Mouse (Mus musculus) cerebellum, adult 18-20 months (tissue): Measurements from ENCODE around the gene Fgf12.
A peak's percentile ranks its signal among the peaks of the same experiment; 100 is the strongest.

ENCODE experiments used
- DNase-seq, 2 experiments: peaks; one replicate each; pipeline ENCODE4 v3.0.0; 2021

Gene Fgf12

GRCm38 (mm10) chr16:28311618-28312017, 441.2 kb downstream of the Fgf12 start:
- no peak for DNase-seq

- peak in 1 of 2 experiments; percentile 21 for DNase-seq
Measured at GRCm38 (mm10) chr16:28303889-28304288, 449.0 kb downstream of the Fgf12 start.

GRCm38 (mm10) chr16:28289689-28290330, 463.1 kb downstream of the Fgf12 start:
- no peak for DNase-seq

GRCm38 (mm10) chr16:28257904-28258303, 495.0 kb downstream of the Fgf12 start:
- no peak for DNase-seq

GRCm38 (mm10) chr16:28254303-28254702, 498.6 kb downstream of the Fgf12 start:
- no peak for DNase-seq

GRCm38 (mm10) chr16:28251930-28252329, 500.9 kb downstream of the Fgf12 start:
- DNase-seq: no peak

- DNase-seq: no peak
Measured at GRCm38 (mm10) chr16:28242867-28243649, 509.8 kb downstream of the Fgf12 start.

- DNase-seq: no peak
Measured at GRCm38 (mm10) chr16:28239382-28239781, 513.5 kb downstream of the Fgf12 start.

- DNase-seq: peak; percentile 65 to 72
Measured at GRCm38 (mm10) chr16:28238019-28238868, 514.6 kb downstream of the Fgf12 start.

GRCm38 (mm10) chr16:28215930-28216329, 536.9 kb downstream of the Fgf12 start:
- no peak for DNase-seq

- DNase-seq: no peak
Measured at GRCm38 (mm10) chr16:28212411-28212810, 540.5 kb downstream of the Fgf12 start.

- no peak for DNase-seq
Measured at GRCm38 (mm10) chr16:28156443-28156842, 596.4 kb downstream of the Fgf12 start.

GRCm38 (mm10) chr16:28140972-28141371, 611.9 kb downstream of the Fgf12 start:
- peak; percentile 21 to 31 for DNase-seq

GRCm38 (mm10) chr16:28127006-28127405, 625.9 kb downstream of the Fgf12 start:
- DNase-seq: no peak
